Mouse (Mus musculus) frontal cortex, adult (tissue): ENCODE data around the gene Ncapg.

Experiments used
- ATAC-seq: cut with Nextera tagmentation; 2 replicates; pipeline ENCODE4 v1.9.2; 2017; ENCODE audit warnings: mild to moderate bottlenecking, moderate library complexity, mixed read lengths; ENCODE audit not compliant: low TSS enrichment

The Ncapg gene

DNA sequence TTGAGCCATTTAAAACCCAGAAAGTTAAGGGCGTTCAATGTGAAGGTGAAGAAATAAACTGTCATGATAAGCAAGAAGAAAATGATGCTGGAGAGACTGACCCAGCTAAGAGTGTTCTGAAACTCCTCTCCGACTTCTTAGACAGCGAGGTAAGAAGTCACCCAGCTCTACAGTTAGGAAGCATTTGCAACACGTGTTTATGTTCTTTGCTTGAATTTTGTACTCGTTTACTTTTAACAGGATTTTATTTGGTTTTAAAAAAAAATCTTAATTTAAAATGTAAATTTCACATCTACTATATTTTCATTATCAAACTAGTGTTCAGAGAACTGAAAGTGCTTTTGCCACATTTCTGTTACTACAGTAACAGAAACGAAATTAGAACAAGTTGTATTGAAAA, 22.0 kb downstream of the Ncapg start:
- ATAC-seq, result no peak

DNA sequence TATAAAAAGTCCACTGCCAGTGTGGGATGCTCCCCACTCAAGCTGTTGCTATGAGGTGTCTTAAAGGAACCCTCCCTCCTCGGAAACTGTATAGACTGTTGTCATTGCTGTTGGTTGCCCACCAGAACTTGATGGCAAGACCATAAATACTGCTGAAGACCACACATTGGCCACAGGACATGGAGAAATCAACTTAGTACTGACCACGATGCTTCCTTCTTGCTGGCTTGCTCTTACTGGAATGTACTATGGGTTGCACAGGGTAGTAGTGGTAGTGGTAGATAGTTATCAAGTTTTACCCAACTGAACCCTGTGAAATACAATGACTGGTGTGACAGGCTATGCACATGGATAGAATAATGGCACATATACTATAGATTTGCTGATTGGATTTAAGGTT, 37.1 kb downstream of the Ncapg start:
- peak; percentile 77 for ATAC-seq

DNA sequence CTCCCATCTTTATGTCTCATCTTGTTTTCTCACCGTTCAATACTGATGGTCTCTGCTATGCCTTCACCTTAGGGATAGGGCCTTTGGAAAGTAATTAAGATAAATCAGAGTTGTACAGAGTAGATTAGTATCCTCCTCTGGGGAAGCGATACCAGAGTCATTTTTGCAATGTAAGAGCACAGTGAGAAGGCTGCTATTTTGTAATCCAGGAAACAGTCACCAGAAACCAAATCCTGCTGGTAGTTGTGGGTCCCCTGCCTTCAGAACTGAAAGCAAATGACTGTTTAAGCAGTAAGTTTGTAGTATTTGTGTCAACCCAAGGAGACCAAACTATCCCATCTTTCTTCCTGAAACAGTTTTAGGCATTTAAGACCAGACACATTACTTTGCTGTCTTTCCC, 39.9 kb downstream of the Ncapg start:
- no peak for ATAC-seq

DNA sequence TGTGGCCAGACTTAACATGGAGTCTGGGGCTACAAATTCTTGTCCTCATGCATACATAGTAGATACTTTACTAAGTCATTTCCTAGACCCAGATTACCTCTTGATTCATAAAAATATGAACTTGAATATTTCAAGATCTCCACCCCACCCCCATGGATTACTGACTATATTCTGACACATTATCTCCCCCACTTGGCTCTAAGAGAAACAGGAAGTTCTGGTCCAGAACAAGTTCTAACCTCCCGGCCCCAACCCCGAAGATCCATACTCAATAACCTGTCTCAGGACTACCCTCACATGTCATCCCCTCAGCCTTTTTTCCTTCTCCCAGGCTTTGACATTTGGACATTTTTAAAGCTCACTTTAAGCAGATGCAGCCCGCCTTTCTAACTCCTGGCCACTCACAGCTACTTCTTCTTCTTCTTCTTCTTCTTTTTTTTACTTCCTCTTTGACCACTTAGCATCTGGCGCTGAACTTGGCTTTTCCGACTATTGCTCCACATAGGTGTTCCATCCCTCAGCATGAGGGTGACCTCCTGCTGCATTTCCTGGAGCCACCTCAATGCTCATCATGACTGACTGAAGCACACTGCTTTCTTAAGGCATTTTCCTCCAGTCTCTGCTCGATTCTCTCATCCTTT, 49.2 kb downstream of the Ncapg start:
- no peak for ATAC-seq

DNA sequence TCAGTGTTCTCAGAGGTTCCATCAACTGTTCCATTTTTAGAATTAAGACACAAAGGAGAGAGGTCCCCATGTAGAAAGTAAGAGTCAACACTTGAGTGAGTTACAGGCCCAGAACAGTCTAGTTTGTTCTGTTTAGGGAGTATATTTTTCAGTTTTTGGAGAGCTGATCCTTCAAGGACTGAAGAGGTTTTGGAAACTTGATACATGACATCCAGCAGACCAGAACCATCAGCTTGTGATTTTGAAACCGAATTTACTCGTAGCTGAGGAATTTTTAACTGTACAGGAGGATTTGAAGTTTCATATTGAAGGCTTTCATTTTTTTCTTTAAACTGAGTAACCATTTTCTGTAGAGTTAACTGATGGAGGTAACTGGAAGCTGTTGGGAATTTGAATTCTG, 64.0 kb downstream of the Ncapg start:
- ATAC-seq, result no peak

DNA sequence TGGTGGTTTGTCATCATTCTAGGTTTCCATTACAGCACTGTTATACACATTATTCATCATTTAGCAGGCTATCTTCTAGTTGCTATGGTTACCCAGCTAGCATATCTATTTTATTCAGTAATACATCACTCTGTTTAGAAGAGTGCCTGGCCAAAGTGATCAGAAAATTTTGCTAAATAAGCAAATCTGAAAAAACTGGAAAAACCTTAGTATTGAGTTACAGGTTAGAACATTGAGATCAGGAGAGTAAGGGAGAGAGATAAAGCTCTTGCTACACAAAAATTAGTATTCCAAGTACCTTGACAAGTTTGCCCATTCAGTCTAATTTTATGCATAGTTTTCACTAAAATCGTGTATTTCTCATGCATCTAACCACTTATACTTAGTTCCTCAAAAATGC, 68.2 kb downstream of the Ncapg start:
- ATAC-seq, result no peak
